Mouse (Mus musculus): ENCODE measurements around the gene Jaml. TPM values are rescaled to one million over a fixed set of nuclear protein-coding genes. Genes with fewer than 3 reads are reported as not detected.
"Not testable (repeated sequence)": the region's sequence is repeated elsewhere in the genome, so short reads cannot be mapped to it uniquely, and the experiment has no call there.

The Jaml gene
- 0.15 TPM in 1 of 2 replicates, not detected in the other for polyA plus RNA-seq (2014; fragmentation: Nextera tagmentation; extraction: Ambion mirVana)

- no peak within 1 kb of the TSS for H3K4me3 ChIP-seq (ENCODE audit: low read depth, low read length)
- no peaks in the 10 kb centered on the region for H3K9me3 ChIP-seq (replicated peaks; ENCODE audit: control insufficient read depth, low read length)
- no peaks in the 10 kb centered on the region for H3K27me3 ChIP-seq (replicated peaks; ENCODE audit: control insufficient read depth, insufficient read depth, low read length)
- H3K36me3 ChIP-seq (ENCODE audit: control insufficient read depth, insufficient read depth, low read length), result no peaks in the 10 kb centered on the region
- no peak within 1 kb of the TSS for H3K9ac ChIP-seq (ENCODE audit: low read length)
- no peaks in the 10 kb centered on the region for H3K4me1 ChIP-seq (ENCODE audit: control insufficient read depth, insufficient read depth, low read length)
- no peak for DNase-seq (ENCODE audit: low spot score)
- WGBS, result 93% methylated on average over 5 of the region's 5 CpGs
- no peak within 1 kb of the TSS for H3K4me2 ChIP-seq (ENCODE audit: low read length)
- H3K27ac ChIP-seq (ENCODE audit: low read depth, low read length), result no peak within 1 kb of the TSS
- ATAC-seq, result no peak
Measured at GRCm38 (mm10) chr9:45079011-45079410, at the start of gene Jaml. Jaml (plus strand) TSS chr9:45079183.

GRCm38 (mm10) chr9:45030341-45030740 lies 48.6 kb upstream of the Jaml start:
- no peaks in the 10 kb centered on the region for H3K9me3 ChIP-seq (replicated peaks; ENCODE audit: control insufficient read depth, low read length)
- H3K9ac ChIP-seq (ENCODE audit: low read length), result no peak overlapping the region
- no peak for ATAC-seq
- no peak for DNase-seq (ENCODE audit: low spot score)
- no peaks in the 10 kb centered on the region for H3K4me1 ChIP-seq (ENCODE audit: control insufficient read depth, insufficient read depth, low read length)
- H3K4me2 ChIP-seq (ENCODE audit: low read length), result no peak overlapping the region
- H3K36me3 ChIP-seq (ENCODE audit: control insufficient read depth, insufficient read depth, low read length), result no peaks in the 10 kb centered on the region
- H3K4me3 ChIP-seq (ENCODE audit: low read depth, low read length), result no peak overlapping the region
- H3K27ac ChIP-seq (ENCODE audit: low read depth, low read length), result no peak overlapping the region
- 75% methylated on average over 6 of the region's 6 CpGs for WGBS
- H3K27me3 ChIP-seq (replicated peaks; ENCODE audit: control insufficient read depth, insufficient read depth, low read length), result 0 out of 2 replicates have a peak, but pooled peaks cover 3% of the 10 kb centered on the region

GRCm38 (mm10) chr9:45032261-45032660 lies 46.7 kb upstream of the Jaml start:
- DNase-seq (ENCODE audit: low spot score), result no peak
- H3K9me3 ChIP-seq (replicated peaks; ENCODE audit: control insufficient read depth, low read length), result no peaks in the 10 kb centered on the region
- no peaks in the 10 kb centered on the region for H3K4me1 ChIP-seq (ENCODE audit: control insufficient read depth, insufficient read depth, low read length)
- H3K27ac ChIP-seq (ENCODE audit: low read depth, low read length), result no peak overlapping the region
- H3K4me3 ChIP-seq (ENCODE audit: low read depth, low read length), result no peak overlapping the region
- no peak for ATAC-seq
- H3K36me3 ChIP-seq (ENCODE audit: control insufficient read depth, insufficient read depth, low read length), result no peaks in the 10 kb centered on the region
- H3K4me2 ChIP-seq (ENCODE audit: low read length), result no peak overlapping the region
- 0 out of 2 replicates have a peak, but pooled peaks cover 3% of the 10 kb centered on the region for H3K27me3 ChIP-seq (replicated peaks; ENCODE audit: control insufficient read depth, insufficient read depth, low read length)
- WGBS, result 75% methylated on average over 2 of the region's 2 CpGs
- H3K9ac ChIP-seq (ENCODE audit: low read length), result no peak overlapping the region

- no peaks in the 10 kb centered on the region for H3K36me3 ChIP-seq (ENCODE audit: control insufficient read depth, insufficient read depth, low read length)
- H3K4me3 ChIP-seq (ENCODE audit: low read depth, low read length), result no peak overlapping the region
- no peaks in the 10 kb centered on the region for H3K4me1 ChIP-seq (ENCODE audit: control insufficient read depth, insufficient read depth, low read length)
- ATAC-seq (no peak), DNase-seq (ENCODE audit: low spot score) (no peak)
- no peak overlapping the region for H3K4me2 ChIP-seq (ENCODE audit: low read length)
- H3K27ac ChIP-seq (ENCODE audit: low read depth, low read length), result no peak overlapping the region
- H3K9ac ChIP-seq (ENCODE audit: low read length), result no peak overlapping the region
- no peaks in the 10 kb centered on the region for H3K9me3 ChIP-seq (replicated peaks; ENCODE audit: control insufficient read depth, low read length)
- peaks cover 4% of the 10 kb centered on the region for H3K27me3 ChIP-seq (replicated peaks; ENCODE audit: control insufficient read depth, insufficient read depth, low read length)
- WGBS, result 78% methylated on average over 3 of the region's 3 CpGs
Measured at GRCm38 (mm10) chr9:45034526-45034925, 44.5 kb upstream of the Jaml start.

GRCm38 (mm10) chr9:45037803-45038202 lies 41.2 kb upstream of the Jaml start:
- 91% methylated on average over 1 of the region's 1 CpGs for WGBS

GRCm38 (mm10) chr9:45039499-45039898 lies 39.5 kb upstream of the Jaml start, which contains the start of gene Mpzl2:
Mpzl2 (plus strand) TSS chr9:45039799.
- Histone ChIP-seq H3K4me2 (ENCODE audit: low read length) (no peak within 1 kb of the TSS), H3K27me3 (replicated peaks; ENCODE audit: control insufficient read depth, insufficient read depth, low read length) (peaks cover 48% of the 10 kb centered on the region), H3K27ac (ENCODE audit: low read depth, low read length) (no peak within 1 kb of the TSS), H3K4me3 (ENCODE audit: low read depth, low read length) (no peak within 1 kb of the TSS), H3K9me3 (replicated peaks; ENCODE audit: control insufficient read depth, low read length) (no peaks in the 10 kb centered on the region), H3K9ac (ENCODE audit: low read length) (no peak within 1 kb of the TSS), H3K36me3 (ENCODE audit: control insufficient read depth, insufficient read depth, low read length) (no peaks in the 10 kb centered on the region), H3K4me1 (ENCODE audit: control insufficient read depth, insufficient read depth, low read length) (no peaks in the 10 kb centered on the region)
- DNase-seq (ENCODE audit: low spot score) (no peak), ATAC-seq (no peak)
- 60% methylated on average over 5 of the region's 5 CpGs for WGBS

More at GRCm38 (mm10) chr9:45037803-45038202, 41.2 kb upstream of the Jaml start:
- H3K4me3 ChIP-seq (ENCODE audit: low read depth, low read length); H3K4me2 ChIP-seq (ENCODE audit: low read length); ATAC-seq; H3K27ac ChIP-seq (ENCODE audit: low read depth, low read length); H3K36me3 ChIP-seq (ENCODE audit: control insufficient read depth, insufficient read depth, low read length); H3K9ac ChIP-seq (ENCODE audit: low read length); DNase-seq (ENCODE audit: low spot score); H3K4me1 ChIP-seq (ENCODE audit: control insufficient read depth, insufficient read depth, low read length); H3K9me3 ChIP-seq (replicated peaks; ENCODE audit: control insufficient read depth, low read length): not testable (repeated sequence)
- H3K27me3 ChIP-seq (replicated peaks; ENCODE audit: control insufficient read depth, insufficient read depth, low read length), result peaks cover 31% of the 10 kb centered on the region

DNA sequence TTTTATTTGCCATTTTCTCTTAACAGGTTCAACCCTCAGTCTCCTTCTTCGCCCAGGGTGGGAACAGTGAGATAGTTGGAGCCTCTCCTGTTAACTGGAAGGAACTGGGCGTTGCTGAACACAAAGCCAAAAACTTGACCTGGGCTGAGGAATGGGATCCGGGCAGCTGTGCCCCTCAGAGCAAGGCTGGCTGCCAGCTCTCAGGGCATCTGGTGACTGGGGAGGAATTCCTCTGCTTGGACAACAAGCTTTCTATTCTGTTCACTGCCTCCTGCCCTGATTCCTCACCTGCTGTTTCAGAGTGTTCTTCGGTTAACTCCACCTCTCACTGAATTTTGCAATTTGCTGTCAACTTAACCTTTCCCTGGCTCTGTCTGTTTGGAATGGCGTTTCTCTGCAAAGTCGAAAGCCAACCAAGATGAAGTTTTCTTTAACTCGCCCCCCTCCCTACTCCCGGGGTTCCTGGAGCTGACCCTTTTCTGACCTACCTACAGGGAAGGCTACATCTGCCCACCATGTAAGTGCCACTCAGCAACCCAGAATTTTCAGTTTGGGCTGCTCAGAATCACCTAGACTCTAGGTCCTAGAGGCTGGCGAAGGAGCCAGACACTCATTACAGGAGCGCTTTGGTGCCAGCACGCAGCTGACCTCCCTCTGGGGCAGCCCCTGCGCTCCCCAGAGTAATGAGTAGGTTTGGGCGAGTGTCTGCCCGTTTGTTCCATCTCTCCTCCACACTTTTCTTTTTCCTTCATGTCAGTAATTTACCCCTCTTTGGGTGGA lies 38.7 kb upstream of the Jaml start:
- 13% methylated on average over 14 of the region's 14 CpGs for WGBS
- no peak for DNase-seq (ENCODE audit: low spot score)
- no peak for ATAC-seq
- peaks cover 48% of the 10 kb centered on the region for H3K27me3 ChIP-seq (replicated peaks; ENCODE audit: control insufficient read depth, insufficient read depth, low read length)
- H3K4me1 ChIP-seq (ENCODE audit: control insufficient read depth, insufficient read depth, low read length), result no peaks in the 10 kb centered on the region
- no peaks in the 10 kb centered on the region for H3K36me3 ChIP-seq (ENCODE audit: control insufficient read depth, insufficient read depth, low read length)
- no peak overlapping the region for H3K9ac ChIP-seq (ENCODE audit: low read length)
- no peak overlapping the region for H3K4me3 ChIP-seq (ENCODE audit: low read depth, low read length)
- H3K4me2 ChIP-seq (ENCODE audit: low read length), result no peak overlapping the region
- H3K9me3 ChIP-seq (replicated peaks; ENCODE audit: control insufficient read depth, low read length), result no peaks in the 10 kb centered on the region
- H3K27ac ChIP-seq (ENCODE audit: low read depth, low read length), result no peak overlapping the region

- Histone ChIP-seq H3K4me1 (ENCODE audit: control insufficient read depth, insufficient read depth, low read length) (no peaks in the 10 kb centered on the region), H3K4me3 (ENCODE audit: low read depth, low read length) (no peak overlapping the region), H3K9ac (ENCODE audit: low read length) (no peak overlapping the region), H3K36me3 (ENCODE audit: control insufficient read depth, insufficient read depth, low read length) (no peaks in the 10 kb centered on the region), H3K4me2 (ENCODE audit: low read length) (no peak overlapping the region), H3K27ac (ENCODE audit: low read depth, low read length) (no peak overlapping the region), H3K27me3 (replicated peaks; ENCODE audit: control insufficient read depth, insufficient read depth, low read length) (peaks cover 48% of the 10 kb centered on the region), H3K9me3 (replicated peaks; ENCODE audit: control insufficient read depth, low read length) (no peaks in the 10 kb centered on the region)
- WGBS, result 37% methylated on average over 17 of the region's 17 CpGs
- DNase-seq (ENCODE audit: low spot score), result peak; percentile 6
- no peak for ATAC-seq
Measured at GRCm38 (mm10) chr9:45041131-45041838, 37.7 kb upstream of the Jaml start.

Data from forebrain, embryonic 14.5 days (tissue).